Mouse (Mus musculus) kidney, postnatal 36 days (tissue): Measurements from ENCODE around the gene Rabggtb.
"Not testable (repeated sequence)": the region's sequence is repeated elsewhere in the genome, so short reads cannot be mapped to it uniquely, and the experiment has no call there.

ENCODE experiments used
- DNase-seq, 2 experiments: peaks; one replicate each; pipeline ENCODE4 v3.0.0; 2021 to 2022; ENCODE audit warnings: mixed read lengths in 2 of 2

The Rabggtb gene

GRCm38 (mm10) chr3:153860392-153860791 lies 52.4 kb downstream of the Rabggtb start:
- not testable (repeated sequence) for DNase-seq

- no peak for DNase-seq
Measured at GRCm38 (mm10) chr3:153858350-153859001, 54.3 kb downstream of the Rabggtb start.
